Mouse (Mus musculus) neural tube, embryonic 11.5 days (tissue): Measurements from ENCODE around the gene Eef1b2. TPM values are rescaled to one million over a fixed set of nuclear protein-coding genes. Genes with fewer than 3 reads are reported as not detected.
"Not testable (repeated sequence)": the region's sequence is repeated elsewhere in the genome, so short reads cannot be mapped to it uniquely, and the experiment has no call there.

ENCODE experiments used
- ATAC-seq: fragments of 200-750 bp; cut with Nextera tagmentation; 2 replicates; pipeline ENCODE4 v1.8.0; 2017; ENCODE audit warnings: moderate number of reproducible peaks, mild to moderate bottlenecking, moderate TSS enrichment, moderate library complexity; ENCODE audit not compliant: insufficient read depth, low FRiP score, low TSS enrichment
- DNase-seq: peaks from one replicate; pipeline ENCODE4 v3.0.0-alpha.2; 2015; ENCODE audit warnings: low spot score
- H3K27ac ChIP-seq: fragments of 300-500 bp; sonication (generic); 2 replicates; pipeline ENCODE4 v1.5.1; 2014; ENCODE audit warnings: low read depth, mild to moderate bottlenecking, low read length
- H3K27me3 ChIP-seq: fragments of 300-500 bp; sonication (generic); 2 replicates; pipeline ENCODE4 v1.6.1; 2014; ENCODE audit warnings: mild to moderate bottlenecking, low read length, mixed read lengths; ENCODE audit not compliant: control insufficient read depth, insufficient read depth
- H3K36me3 ChIP-seq: fragments of 300-500 bp; sonication (generic); 2 replicates; pipeline ENCODE4 v1.6.1; 2014; ENCODE audit warnings: mild to moderate bottlenecking, low read length, moderate library complexity, mixed read lengths; ENCODE audit not compliant: control insufficient read depth, insufficient read depth
- H3K4me1 ChIP-seq: fragments of 300-500 bp; sonication (generic); 2 replicates; pipeline ENCODE4 v1.6.1; 2014; ENCODE audit warnings: low read length, mixed read lengths; ENCODE audit not compliant: control insufficient read depth, insufficient read depth
- H3K4me2 ChIP-seq: fragments of 300-500 bp; sonication (generic); 2 replicates; pipeline ENCODE4 v1.6.1; 2014; ENCODE audit warnings: low read depth, mild to moderate bottlenecking, moderate library complexity
- H3K4me3 ChIP-seq: fragments of 300-500 bp; sonication (generic); 2 replicates; pipeline ENCODE4 v1.5.1; 2014; ENCODE audit warnings: low read depth, low read length
- H3K9ac ChIP-seq: fragments of 300-500 bp; sonication (generic); 2 replicates; pipeline ENCODE4 v1.6.1; 2014; ENCODE audit warnings: mild to moderate bottlenecking, low read length
- H3K9me3 ChIP-seq: fragments of 300-500 bp; sonication (generic); 2 replicates; pipeline ENCODE4 v1.6.1; 2016; ENCODE audit warnings: low read length; ENCODE audit not compliant: control insufficient read depth
- WGBS: fragments of 180-500 bp; shearing (Covaris S2); extraction: QIAGEN DNeasy Blood & Tissue Kit; methylation state at CpG from one replicate; pipeline ENCODE4 v1.1.7; 2014; 5-methylcytosine and 5-hydroxymethylcytosine counted together
- polyA plus RNA-seq: library from polyadenylated mRNA; unstranded; fragments of >200 nt; fragmentation: Nextera tagmentation; extraction: Ambion mirVana; gene quantifications from 2 replicates; pipeline ENCODE4 v1.2.1, GENCODE M21; 2014

Eef1b2 gene
- polyA plus RNA-seq, 1 experiment from 2014 or later, result 557 TPM

DNA sequence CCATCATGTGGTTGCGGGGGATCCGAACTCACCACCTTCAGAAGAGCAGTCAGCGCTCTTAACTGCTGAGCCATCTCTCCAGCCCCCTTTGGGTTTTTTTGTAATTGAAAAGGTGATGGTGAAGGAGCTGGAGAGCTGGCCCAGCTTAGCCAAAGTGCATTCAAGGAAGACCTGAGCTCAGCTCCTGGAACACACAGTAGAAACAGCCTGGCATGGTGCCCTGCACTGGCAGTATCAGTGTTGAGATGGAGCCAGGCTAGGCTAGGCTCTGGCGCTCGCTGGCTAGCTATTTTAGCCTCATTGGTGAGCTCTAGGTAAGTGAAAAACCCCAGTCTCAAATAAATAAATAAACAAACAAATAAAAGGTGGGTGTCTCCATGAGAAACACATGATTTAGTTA lies 5.6 kb downstream of the Eef1b2 start:
- whole genome bisulfite sequencing, result 85% methylated on average over 5 of the region's 5 CpGs
- peaks cover 8% of the 10 kb centered on the region for H3K4me1 ChIP-seq
- no peaks in the 10 kb centered on the region for H3K9me3 ChIP-seq
- no peak overlapping the region for H3K9ac ChIP-seq
- H3K4me2 ChIP-seq, result no peak overlapping the region
- no peak overlapping the region for H3K27ac ChIP-seq
- no peaks in the 10 kb centered on the region; the same call in 1 of the 2 replicates for H3K36me3 ChIP-seq
- H3K4me3 ChIP-seq, result no peak overlapping the region
- ATAC-seq (no peak), DNase-seq (no peak)
- H3K27me3 ChIP-seq, result no peaks in the 10 kb centered on the region

DNA sequence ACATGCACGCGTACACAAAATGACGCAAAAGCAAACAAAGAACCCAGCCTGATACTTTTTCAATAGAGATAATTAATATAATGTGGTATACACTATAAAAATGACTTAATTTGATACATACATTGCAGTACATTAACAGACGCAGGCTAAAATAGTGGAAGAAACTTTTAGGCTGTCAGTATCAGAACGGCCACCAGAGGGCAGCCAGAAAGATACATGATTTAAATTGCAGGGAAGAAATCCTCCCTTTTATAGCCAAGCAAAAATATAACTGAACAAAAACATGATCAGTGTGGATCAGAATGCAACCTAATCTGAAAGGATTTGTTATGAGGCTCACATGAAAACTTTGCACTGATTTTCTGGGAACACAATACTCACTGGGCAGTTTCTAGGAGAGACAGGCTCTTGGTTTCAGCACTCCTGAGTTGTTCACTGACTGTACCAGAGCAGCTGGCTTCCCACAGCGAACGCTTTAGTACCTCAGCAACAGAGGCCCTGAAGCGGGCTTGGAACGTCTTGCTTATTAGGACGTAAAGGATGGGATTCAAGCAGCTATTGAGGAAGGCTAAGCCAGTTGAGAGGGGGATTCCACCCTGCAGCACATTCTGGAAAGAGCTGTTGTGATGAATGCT lies 6.1 kb downstream of the Eef1b2 start:
- ATAC-seq (no peak), DNase-seq (peak; percentile 34)
- Histone ChIP-seq H3K27me3 (no peaks in the 10 kb centered on the region), H3K36me3 (no peaks in the 10 kb centered on the region; the same call in 1 of the 2 replicates), H3K9ac (no peak overlapping the region), H3K27ac (no peak overlapping the region), H3K9me3 (no peaks in the 10 kb centered on the region), H3K4me2 (no peak overlapping the region), H3K4me1 (peaks cover 5% of the 10 kb centered on the region), H3K4me3 (no peak overlapping the region)
- WGBS, result 68% methylated on average over 10 of the region's 10 CpGs

- WGBS, result 90% methylated on average over 6 of the region's 6 CpGs
- not testable (repeated sequence) for H3K27me3 ChIP-seq, H3K27ac ChIP-seq, DNase-seq, H3K9me3 ChIP-seq, H3K4me1 ChIP-seq, H3K4me3 ChIP-seq, ATAC-seq, H3K36me3 ChIP-seq, H3K4me2 ChIP-seq, H3K9ac ChIP-seq
These were observed 8.8 kb downstream of the Eef1b2 start for GRCm38 (mm10) chr1:63185430-63185829.

DNA sequence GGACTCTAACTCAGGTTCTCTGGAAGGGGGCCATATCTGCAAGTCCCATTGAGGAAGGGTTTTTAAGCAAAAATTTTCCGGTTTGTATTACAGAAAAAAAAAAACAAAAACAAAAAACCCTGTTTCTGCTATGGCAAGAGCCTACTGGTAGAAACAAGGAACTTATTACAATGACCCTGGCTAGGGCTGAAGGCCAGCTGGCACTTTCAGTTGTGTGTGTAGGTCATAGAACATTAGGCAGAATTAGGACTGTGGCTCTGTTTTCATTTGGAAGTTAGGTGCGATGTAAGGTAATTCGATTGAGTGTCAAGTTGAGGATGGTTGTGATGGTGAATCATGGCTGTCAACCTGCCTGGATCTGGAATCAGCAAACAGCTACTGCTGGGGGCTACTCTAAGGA lies 11.9 kb downstream of the Eef1b2 start:
- ATAC-seq (no peak), DNase-seq (no peak)
- Histone ChIP-seq H3K36me3 (no peaks in the 10 kb centered on the region), H3K4me3 (no peak overlapping the region), H3K4me1 (no peaks in the 10 kb centered on the region), H3K27me3 (no peaks in the 10 kb centered on the region), H3K9me3 (no peaks in the 10 kb centered on the region), H3K4me2 (no peak overlapping the region), H3K9ac (no peak overlapping the region), H3K27ac (no peak overlapping the region)
- 96% methylated on average over 3 of the region's 3 CpGs for WGBS

GRCm38 (mm10) chr1:63190851-63191250 lies 14.2 kb downstream of the Eef1b2 start:
- no peak overlapping the region for H3K27ac ChIP-seq
- ATAC-seq (no peak), DNase-seq (no peak)
- H3K4me1 ChIP-seq, result no peaks in the 10 kb centered on the region
- no peak overlapping the region for H3K9ac ChIP-seq
- H3K4me3 ChIP-seq, result no peak overlapping the region
- H3K9me3 ChIP-seq, result no peaks in the 10 kb centered on the region
- H3K36me3 ChIP-seq, result no peaks in the 10 kb centered on the region
- H3K4me2 ChIP-seq, result no peak overlapping the region
- H3K27me3 ChIP-seq, result no peaks in the 10 kb centered on the region
- 92% methylated on average over 8 of the region's 8 CpGs for WGBS

DNA sequence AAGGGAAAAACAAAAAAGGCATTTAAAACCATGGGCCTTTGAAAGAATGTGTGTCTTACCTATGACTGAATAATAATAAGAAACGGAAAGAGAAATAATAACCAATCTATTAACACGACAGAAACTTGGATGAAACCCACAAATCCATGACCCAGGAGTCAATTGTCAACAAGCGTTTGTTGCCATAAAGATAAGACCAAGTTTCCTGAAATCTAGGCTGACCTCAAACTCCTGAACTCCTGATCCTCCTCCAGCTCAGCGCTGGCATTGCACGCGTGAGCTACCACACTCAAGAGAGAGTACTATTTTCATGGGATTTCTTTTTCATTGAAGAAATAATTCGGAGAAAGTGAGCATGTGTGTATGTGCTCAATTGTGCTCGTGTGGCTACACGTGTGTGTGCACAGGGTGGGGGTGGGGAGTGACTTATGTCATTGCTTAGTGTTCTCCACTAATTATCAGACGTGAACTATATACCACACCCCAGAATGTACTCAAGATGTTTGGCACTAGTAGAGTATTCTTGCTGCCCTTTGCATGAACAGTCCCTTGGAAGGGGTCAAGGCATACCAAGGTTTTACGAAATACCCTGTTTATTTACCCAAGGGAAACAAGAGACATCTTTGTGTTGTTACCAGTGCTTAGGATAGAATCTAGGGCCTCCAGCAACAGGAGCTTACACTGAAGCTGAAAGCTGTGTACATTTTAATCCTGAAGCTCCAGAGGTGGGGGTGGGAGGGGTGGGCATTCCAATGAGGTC lies 15.9 kb downstream of the Eef1b2 start:
- no peak overlapping the region for H3K9ac ChIP-seq
- H3K27ac ChIP-seq, result no peak overlapping the region
- 92% methylated on average over 11 of the region's 11 CpGs for WGBS
- H3K4me1 ChIP-seq, result no peaks in the 10 kb centered on the region
- H3K27me3 ChIP-seq, result no peaks in the 10 kb centered on the region
- no peaks in the 10 kb centered on the region for H3K9me3 ChIP-seq
- no peak for ATAC-seq
- no peaks in the 10 kb centered on the region for H3K36me3 ChIP-seq
- no peak overlapping the region for H3K4me3 ChIP-seq
- H3K4me2 ChIP-seq, result no peak overlapping the region
- DNase-seq, result no peak

- no peak overlapping the region for H3K27ac ChIP-seq
- no peaks in the 10 kb centered on the region for H3K27me3 ChIP-seq
- no peaks in the 10 kb centered on the region for H3K9me3 ChIP-seq
- no peaks in the 10 kb centered on the region for H3K36me3 ChIP-seq
- no peaks in the 10 kb centered on the region for H3K4me1 ChIP-seq
- no peak for ATAC-seq
- no peak overlapping the region for H3K9ac ChIP-seq
- DNase-seq, result no peak
- H3K4me2 ChIP-seq, result no peak overlapping the region
- no peak overlapping the region for H3K4me3 ChIP-seq
- WGBS, result 70% methylated on average over 5 of the region's 5 CpGs
These were observed 19.4 kb downstream of the Eef1b2 start for GRCm38 (mm10) chr1:63195848-63196512.

GRCm38 (mm10) chr1:63199387-63199786 lies 22.8 kb downstream of the Eef1b2 start:
- no peak for ATAC-seq
- Histone ChIP-seq H3K27me3 (no peaks in the 10 kb centered on the region), H3K4me2 (no peak overlapping the region), H3K4me3 (no peak overlapping the region), H3K4me1 (peaks cover 5% of the 10 kb centered on the region; the same call in 1 of the 2 replicates), H3K36me3 (no peaks in the 10 kb centered on the region), H3K9me3 (no peaks in the 10 kb centered on the region), H3K9ac (no peak overlapping the region), H3K27ac (no peak overlapping the region)
- DNase-seq, result no peak
- 90% methylated on average over 6 of the region's 6 CpGs for WGBS
